Comparison of ENCODE assay signal across 30 mouse cellular contexts in genomic region chr6:117901510-117902402, GRCm38 (mm10). TPM values are rescaled to one million over a fixed set of nuclear protein-coding genes. Genes with fewer than 3 reads are reported as not detected.
DNase-seq lines count a peak whose midpoint lies in the region; ATAC-seq and TF ChIP-seq lines count a peak whose summit lies in the region.
"Had no signal": no experiment of that assay in that cellular context is flagged by ENCODE, and none has a peak within 500 bp of the region (broad histone marks: within the 10 kb centered on the region; RNA-seq: fewer than 3 reads in every experiment).

No protein-coding gene starts in this region.

- no peak for TF ChIP-seq CTCF in CH12.LX (conservative IDR thresholded peaks at IDR 0.05 in 1 of 2, IDR thresholded peaks at IDR 0.05 in 1 of 2; ENCODE audit: low read depth in 2 of 2, low read length in 2 of 2)
- no peak for TF ChIP-seq CTCF in liver, postnatal 0 days (IDR thresholded peaks at IDR 0.05; ENCODE audit: low read depth)

- no peaks in the 10 kb centered on the region for H3K36me3 ChIP-seq in heart, embryonic 14.5 days (ENCODE audit: control insufficient read depth, insufficient read depth, low read length)
- H3K36me3 ChIP-seq in CH12.LX (replicated peaks in 1 of 2; ENCODE audit: control insufficient read depth in 1 of 2, insufficient read depth in 1 of 2, low read length in 1 of 2), result peaks cover 0 to 5% of the 10 kb centered on the region in 2 experiments
- H3K36me3 ChIP-seq in liver, postnatal 0 days (replicated peaks; ENCODE audit: insufficient read depth, low read length), result no peaks in the 10 kb centered on the region
- H3K36me3 ChIP-seq: embryonic facial prominence, embryonic 12.5 days; forebrain, embryonic 12.5 days; heart, embryonic 12.5 days; limb, embryonic 10.5 days; midbrain, embryonic 12.5 days had no signal

- H3K4me3 ChIP-seq in heart, embryonic 14.5 days (ENCODE audit: control insufficient read depth in 1 of 2, insufficient read depth in 1 of 2, low read depth in 1 of 2, low read length in 2 of 2), result no peak overlapping the region
- peak overlapping the region in 2 of 3 experiments; percentile 61 to 88 for H3K4me3 ChIP-seq in CH12.LX (replicated peaks in 1 of 3; ENCODE audit: low read depth in 2 of 3, low read length in 2 of 3, poor library complexity in 1 of 3)
- H3K4me3 ChIP-seq in liver, postnatal 0 days (ENCODE audit: low read depth, low read length), result no peak overlapping the region
- H3K4me3 ChIP-seq: embryonic facial prominence, embryonic 12.5 days; forebrain, embryonic 12.5 days; heart, embryonic 12.5 days; limb, embryonic 10.5 days; midbrain, embryonic 12.5 days had no signal

- H3K79me2 ChIP-seq in CH12.LX (replicated peaks; ENCODE audit: control insufficient read depth, extremely low read depth, insufficient read depth, poor library complexity, severe bottlenecking), result peaks cover 54% of the 10 kb centered on the region

- ATAC-seq in heart, embryonic 14.5 days (ENCODE audit: insufficient number of reproducible peaks, insufficient read depth, low FRiP score, low read depth), result no peak
- no peak for ATAC-seq in liver, postnatal 0 days
- ATAC-seq: Patski had no signal

- dilution Hi-C loops in CH12.LX (cut with MboI; ENCODE audit: extremely low pct_ligation_motif_present, extremely low pct_unique_long_range_greater_than_20kb, low sequenced_read_pairs), result no loop called here

- peaks cover 5 to 7% of the 10 kb centered on the region in 2 experiments for H3K4me1 ChIP-seq in heart, embryonic 14.5 days (ENCODE audit: control insufficient read depth in 2 of 2, insufficient read depth in 2 of 2, low read length in 2 of 2)
- H3K4me1 ChIP-seq in CH12.LX (ENCODE audit: control insufficient read depth in 1 of 2, insufficient read depth in 2 of 2), result peaks cover 9 to 30% of the 10 kb centered on the region in 2 experiments; a peak in 3 of 4 replicates
- peaks cover 25% of the 10 kb centered on the region for H3K4me1 ChIP-seq in liver, postnatal 0 days (ENCODE audit: insufficient read depth)

- 63% methylated on average over 9 of the region's 9 CpGs for WGBS in heart, embryonic 14.5 days
- 65% methylated on average over 9 of the region's 9 CpGs for WGBS in liver, postnatal 0 days (ENCODE audit: insufficient replicate concordance)

- TF ChIP-seq RAD21 in CH12.LX (IDR thresholded peaks at IDR 0.05; ENCODE audit: low read depth, low read length), result no peak

- no peaks in the 10 kb centered on the region for H3K27me3 ChIP-seq in heart, embryonic 14.5 days (ENCODE audit: control insufficient read depth, insufficient read depth, low read length)
- H3K27me3 ChIP-seq in CH12.LX (replicated peaks), result no peaks in the 10 kb centered on the region
- no peaks in the 10 kb centered on the region for H3K27me3 ChIP-seq in liver, postnatal 0 days (ENCODE audit: insufficient read depth, low read length)
- H3K27me3 ChIP-seq: embryonic facial prominence, embryonic 12.5 days; forebrain, embryonic 12.5 days; heart, embryonic 12.5 days; midbrain, embryonic 12.5 days; Patski had no signal

- H3K9ac ChIP-seq in heart, embryonic 14.5 days (ENCODE audit: low read length), result peak overlapping the region; percentile 16; the same call in 1 of the 2 replicates
- peak overlapping the region; percentile 88 for H3K9ac ChIP-seq in CH12.LX (ENCODE audit: insufficient read depth, low read depth)
- no peak overlapping the region for H3K9ac ChIP-seq in liver, postnatal 0 days (replicated peaks)
- H3K9ac ChIP-seq: embryonic facial prominence, embryonic 12.5 days; forebrain, embryonic 12.5 days; heart, embryonic 12.5 days; hindbrain, embryonic 14.5 days; midbrain, embryonic 12.5 days had no signal

- no peak for DNase-seq in heart, adult 9 months (ENCODE audit: low spot score in 2 of 2)
- no peak for DNase-seq in CH12.LX (ENCODE audit: extremely low read depth)
- DNase-seq in induced T-regulatory cell, adult 2 months (ENCODE audit: low read depth), result peak; percentile 55
- no peak for DNase-seq in liver, postnatal 0 days
- DNase-seq in cerebellum, adult 11-12 months, result no peak
- no peak for DNase-seq in neural tube, embryonic 10.5 days (ENCODE audit: extremely low spot score, low spot score)
- DNase-seq: adrenal gland, adult 2 months; cerebellum, adult 18-20 months; cerebellum, postnatal 14 days; gastrocnemius, postnatal 36 days; kidney, adult 2 months; kidney, postnatal 10 days; lung, postnatal 10 days; thymus, postnatal 14 days had no signal

- in situ Hi-C loops in CH12.LX (cut with MboI; ENCODE audit: low pct_ligation_motif_present, low pct_unique_long_range_greater_than_20kb, low sequenced_read_pairs), result no loop called here

- H3K9me3 ChIP-seq in heart, embryonic 14.5 days (ENCODE audit: control insufficient read depth, low read length), result no peaks in the 10 kb centered on the region
- no peaks in the 10 kb centered on the region for H3K9me3 ChIP-seq in CH12.LX (replicated peaks; ENCODE audit: low read length)
- no peaks in the 10 kb centered on the region for H3K9me3 ChIP-seq in liver, postnatal 0 days (ENCODE audit: low read length)
- H3K9me3 ChIP-seq: embryonic facial prominence, embryonic 12.5 days; forebrain, embryonic 12.5 days; heart, embryonic 12.5 days; limb, embryonic 10.5 days; midbrain, embryonic 12.5 days had no signal

- no peak overlapping the region for H3K27ac ChIP-seq in heart, embryonic 14.5 days (replicated peaks in 1 of 2; ENCODE audit: control insufficient read depth in 1 of 2, insufficient read depth in 1 of 2, low read depth in 2 of 2, low read length in 2 of 2)
- H3K27ac ChIP-seq in CH12.LX (ENCODE audit: insufficient read depth, low read depth), result no peak overlapping the region
- H3K27ac ChIP-seq in liver, postnatal 0 days (ENCODE audit: low read depth), result no peak overlapping the region
- H3K27ac ChIP-seq: embryonic facial prominence, embryonic 12.5 days; forebrain, embryonic 12.5 days; hindbrain, embryonic 14.5 days; limb, embryonic 10.5 days; midbrain, embryonic 12.5 days had no signal

- H3K4me2 ChIP-seq in heart, embryonic 14.5 days (ENCODE audit: low read length), result no peak overlapping the region
- H3K4me2 ChIP-seq in CH12.LX (ENCODE audit: insufficient read depth, low read depth, poor library complexity, severe bottlenecking), result peak overlapping the region; percentile 98
- peak overlapping the region; percentile 1; the same call in 1 of the 2 replicates for H3K4me2 ChIP-seq in liver, postnatal 0 days (ENCODE audit: low read depth, low read length)
- H3K4me2 ChIP-seq: embryonic facial prominence, embryonic 12.5 days; forebrain, embryonic 12.5 days; heart, embryonic 12.5 days; hindbrain, embryonic 14.5 days; midbrain, embryonic 12.5 days had no signal

- no peak for TF ChIP-seq POLR2A in CH12.LX (IDR thresholded peaks at IDR 0.05; ENCODE audit: low read depth, low read length)

- no peak for TF ChIP-seq EP300 in CH12.LX (IDR thresholded peaks at IDR 0.05; ENCODE audit: low read length)
- TF ChIP-seq EP300 in liver, postnatal 0 days (IDR thresholded peaks at IDR 0.05; ENCODE audit: low read depth), result no peak

TF ChIP-seq in CH12.LX, 34 proteins besides CTCF, POLR2A, EP300 and RAD21:
- TF ChIP-seq NRF1 (IDR thresholded peaks at IDR 0.05; ENCODE audit: low read depth, low read length) (no peak), CHD1 (IDR thresholded peaks at IDR 0.05; ENCODE audit: low read depth, low read length) (0 out of 2 replicates have a peak, but pooled peaks have one; percentile 51), CHD2 (IDR thresholded peaks at IDR 0.05; ENCODE audit: low read length) (no peak), USF1 (IDR thresholded peaks at IDR 0.05; ENCODE audit: low read depth, low read length) (no peak), MYC (IDR thresholded peaks at IDR 0.05; ENCODE audit: low read depth, low read length) (peak; percentile 70), TBP (conservative IDR thresholded peaks at IDR 0.05; ENCODE audit: low read depth, low read length) (no peak), MAX (IDR thresholded peaks at IDR 0.05; ENCODE audit: low read length) (0 out of 2 replicates have a peak, but pooled peaks have one; percentile 22), ELF1 (IDR thresholded peaks at IDR 0.05; ENCODE audit: low read depth, low read length) (no peak), ZNF384 (IDR thresholded peaks at IDR 0.05; ENCODE audit: low read depth, low read length) (peak; percentile 64), JUN (IDR thresholded peaks at IDR 0.05; ENCODE audit: insufficient read depth, low read depth, low read length) (no peak), TCF12 (IDR thresholded peaks at IDR 0.05; ENCODE audit: low read depth, low read length) (no peak)

RNA-seq across cellular contexts. Expression of gene Hnrnpf, which starts 1.6 kb away (rescaled TPM):
- 457 and 471 TPM in 2 replicates for polyA plus RNA-seq in heart, embryonic 14.5 days (2014; fragmentation: Nextera tagmentation; extraction: Ambion mirVana)
- total RNA-seq in CH12.LX (2012; rRNA removed) (598 and 821 TPM in 2 replicates), CH12.LX (2014; rRNA removed) (1,196 and 1,374 TPM in 2 replicates)
- polyA plus RNA-seq in CH12.LX (2012; ENCODE audit: insufficient read length, low read depth), result 790 and 847 TPM in 2 replicates
- polyA plus RNA-seq in liver, postnatal 0 days (2015; fragmentation: Nextera tagmentation; extraction: Ambion mirVana), result 264 and 270 TPM in 2 replicates

RNA-seq across cellular contexts. Expression of gene Fxyd4, which starts 35.7 kb away (rescaled TPM):
- polyA plus RNA-seq in heart, embryonic 14.5 days (2014; fragmentation: Nextera tagmentation; extraction: Ambion mirVana), result 0.73 and 2.5 TPM in 2 replicates
- total RNA-seq in CH12.LX (2012; rRNA removed) (not detected in 2 replicates), CH12.LX (2014; rRNA removed) (not detected in 2 replicates)
- polyA plus RNA-seq in CH12.LX (2012; ENCODE audit: insufficient read length, low read depth), result 0.55 TPM in 1 of 2 replicates, not detected in the other
- polyA plus RNA-seq in liver, postnatal 0 days (2015; fragmentation: Nextera tagmentation; extraction: Ambion mirVana), result 0.20 TPM in 1 of 2 replicates, not detected in the other
- total RNA-seq: adrenal gland, adult 2 months; gastrocnemius, adult 18-20 months; gastrocnemius, postnatal 36 days; heart, postnatal 25 days; layer of hippocampus, postnatal 25 days; liver, adult 2 months; neutrophil, adult 5-6 weeks had no signal
- polyA plus RNA-seq: adrenal gland, adult 2 months; erythroblast, embryonic 14.5 days; small intestine, adult 2 months; testis, adult 2 months had no signal

RNA-seq across cellular contexts. Expression of gene Zfp239, which starts 39.9 kb away (rescaled TPM):
- 0.96 and 1.7 TPM in 2 replicates for polyA plus RNA-seq in heart, embryonic 14.5 days (2014; fragmentation: Nextera tagmentation; extraction: Ambion mirVana)
- total RNA-seq in CH12.LX (2012; rRNA removed), result 13.1 and 16.2 TPM in 2 replicates
- 19.6 and 20.4 TPM in 2 replicates for total RNA-seq in CH12.LX (2014; rRNA removed)
- 15.1 and 16.6 TPM in 2 replicates for polyA plus RNA-seq in CH12.LX (2012; ENCODE audit: insufficient read length, low read depth)
- 0.86 and 1.1 TPM in 2 replicates for polyA plus RNA-seq in liver, postnatal 0 days (2015; fragmentation: Nextera tagmentation; extraction: Ambion mirVana)

Comparison
In these comparisons a context has a peak if more than half of its experiments do, and no peak if none do; other contexts are left out.
1. H3K4me3 ChIP-seq: peak in CH12.LX (2 of 3); none in heart, embryonic 14.5 days (0 of 2) and liver, postnatal 0 days (single experiment).